Mouse (Mus musculus) heart, postnatal 14 days (tissue): ENCODE results near the gene Pkig. TPM values are rescaled to one million over a fixed set of nuclear protein-coding genes. Genes with fewer than 3 reads are reported as not detected.
"Not testable (repeated sequence)": the region's sequence is repeated elsewhere in the genome, so short reads cannot be mapped to it uniquely, and the experiment has no call there.

Source experiments
- DNase-seq, 2 experiments: peaks; one replicate each; pipeline ENCODE4 v3.0.0; 2021 to 2022
- intact Hi-C: fragments of 180-260 bp; cut with DNase I; formaldehyde crosslinking; loops from one replicate; pipeline ENCODE4 v1.15.1; 2025
- long read RNA-seq, 2 experiments: library from polyadenylated mRNA; stranded (forward); transcript quantifications; one replicate each; pipeline ENCODE4 v2.0.0; 2021
- total RNA-seq, 2 experiments: library from RNA; stranded (reverse); gene quantifications; 2 replicates each; pipeline ENCODE4 v1.2.3; 2021

The Pkig gene
- total RNA-seq = 100 to 1,000 TPM; 183 to 188 TPM
- long read RNA-seq, experiment 1, transcript Pkig-204 (4 exons, 762 nt) = minor isoform, 126 of 439 reads
- long read RNA-seq, experiment 1, transcript Pkig-201 (4 exons, 1,036 nt) = major isoform, 176 of 439 reads
- long read RNA-seq, experiment 1, transcript Pkig-209 (3 exons, 983 nt) = minor isoform, 8 of 439 reads
- long read RNA-seq, experiment 1, transcript Pkig-203 (4 exons, 1,059 nt) = minor isoform, 47 of 439 reads
- long read RNA-seq, experiment 1, partial matches to known transcripts = 40 of 439 reads
- long read RNA-seq, experiment 1, other reads (novel, unspliced or antisense) = 30 of 439 reads
- long read RNA-seq, experiment 2, transcript Pkig-201 (4 exons, 1,036 nt) = major isoform, 159 of 329 reads
- long read RNA-seq, experiment 2, transcript Pkig-204 (4 exons, 762 nt) = minor isoform, 94 of 329 reads
- long read RNA-seq, experiment 2, transcript Pkig-203 (4 exons, 1,059 nt) = minor isoform, 30 of 329 reads
- long read RNA-seq, experiment 2, transcript Pkig-202 (5 exons, 640 nt) = minor isoform, 9 of 329 reads
- long read RNA-seq, experiment 2, partial matches to known transcripts = 18 of 329 reads
- long read RNA-seq, experiment 2, other reads (novel, unspliced or antisense) = 11 of 329 reads

- DNase-seq = peak; percentile 91 to 93
- intact Hi-C loops = loop anchor here (2.0 to 5.0 kb wide), 3 partner anchors 34 to 61 kb away; no protein-coding TSS in a partner anchor
These were observed at the start of gene Pkig for GRCm38 (mm10) chr2:163657975-163658886. Pkig (plus strand) TSS chr2:163658386.

- DNase-seq = peak in 1 of 2 experiments; percentile 28
- intact Hi-C loops = loop anchor here (10.0 kb wide), 1 partner anchor 175 kb away; no protein-coding TSS in a partner anchor
These were observed 48.8 kb upstream of the Pkig start for GRCm38 (mm10) chr2:163609281-163609975.

DNA sequence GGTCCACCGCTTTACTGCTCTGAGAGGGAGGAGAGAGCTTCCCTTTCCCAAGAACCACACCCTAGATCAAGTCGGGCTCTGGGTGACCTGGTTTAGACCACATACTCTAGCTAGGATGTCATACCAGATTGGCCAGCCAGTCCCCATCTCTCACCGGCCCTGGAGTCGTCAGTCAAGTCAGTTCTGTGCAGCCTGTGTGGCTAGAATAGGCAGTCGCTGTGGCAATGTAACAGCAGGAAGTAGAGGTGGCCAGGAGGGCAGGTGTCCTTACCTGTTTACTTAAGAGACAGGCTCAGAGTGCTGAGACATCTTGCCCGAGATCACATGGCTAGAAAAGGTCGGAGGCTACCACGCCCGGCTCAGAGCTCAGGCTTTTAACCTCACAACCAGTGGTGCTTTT is 47.0 kb upstream of the Pkig start:
- intact Hi-C loops = loop anchor here (2.0 kb wide), 1 partner anchor 14 kb away; no protein-coding TSS in a partner anchor
- DNase-seq = no peak

- intact Hi-C loops = no loop called here
- DNase-seq = no peak
These were observed 45.0 kb upstream of the Pkig start for GRCm38 (mm10) chr2:163613206-163613605.

DNA sequence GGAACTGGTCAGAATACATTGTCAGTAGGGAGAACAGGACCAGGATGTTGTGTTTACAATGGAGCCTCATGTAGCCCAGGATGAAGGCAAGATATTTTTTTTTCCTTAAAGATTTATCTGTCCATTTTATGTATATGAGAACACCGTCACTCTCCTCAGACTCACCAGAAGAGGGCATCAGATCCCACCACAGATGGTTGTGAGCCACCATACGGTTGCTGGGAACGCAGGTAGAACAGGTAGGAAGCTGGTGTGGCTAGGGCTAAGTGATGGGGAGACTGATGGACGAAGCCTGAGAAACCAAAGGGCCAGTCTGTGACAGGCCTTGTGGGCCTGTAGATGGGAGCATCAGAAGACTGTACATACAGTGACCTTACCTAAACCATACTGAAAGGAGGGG is 44.2 kb upstream of the Pkig start:
- intact Hi-C loops = no loop called here
- DNase-seq = no peak

DNA sequence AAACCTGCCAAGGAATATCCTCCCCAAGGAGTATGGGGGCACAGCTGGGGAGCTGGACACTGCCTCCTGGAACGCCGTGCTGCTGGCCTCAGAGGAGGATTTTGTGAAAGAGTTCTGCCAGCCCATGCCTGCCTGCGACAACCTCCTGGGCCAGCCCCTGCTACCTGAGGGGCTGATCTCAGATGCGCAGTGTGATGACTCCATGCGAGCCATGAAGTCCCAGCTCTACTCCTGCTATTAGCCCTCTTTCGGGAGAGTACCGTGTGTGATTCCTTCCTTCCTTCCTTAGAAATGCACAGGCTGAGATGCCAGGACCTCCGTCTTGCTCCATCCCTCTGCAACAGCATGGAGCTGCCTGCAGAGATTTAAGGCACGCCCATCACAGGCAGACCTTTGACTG is 42.8 kb upstream of the Pkig start:
- intact Hi-C loops = no loop called here
- DNase-seq = no peak

GRCm38 (mm10) chr2:163615906-163616651 is 42.1 kb upstream of the Pkig start:
- intact Hi-C loops = no loop called here
- no peak for DNase-seq

GRCm38 (mm10) chr2:163616652-163617227 is 41.4 kb upstream of the Pkig start:
- DNase-seq = no peak

DNA sequence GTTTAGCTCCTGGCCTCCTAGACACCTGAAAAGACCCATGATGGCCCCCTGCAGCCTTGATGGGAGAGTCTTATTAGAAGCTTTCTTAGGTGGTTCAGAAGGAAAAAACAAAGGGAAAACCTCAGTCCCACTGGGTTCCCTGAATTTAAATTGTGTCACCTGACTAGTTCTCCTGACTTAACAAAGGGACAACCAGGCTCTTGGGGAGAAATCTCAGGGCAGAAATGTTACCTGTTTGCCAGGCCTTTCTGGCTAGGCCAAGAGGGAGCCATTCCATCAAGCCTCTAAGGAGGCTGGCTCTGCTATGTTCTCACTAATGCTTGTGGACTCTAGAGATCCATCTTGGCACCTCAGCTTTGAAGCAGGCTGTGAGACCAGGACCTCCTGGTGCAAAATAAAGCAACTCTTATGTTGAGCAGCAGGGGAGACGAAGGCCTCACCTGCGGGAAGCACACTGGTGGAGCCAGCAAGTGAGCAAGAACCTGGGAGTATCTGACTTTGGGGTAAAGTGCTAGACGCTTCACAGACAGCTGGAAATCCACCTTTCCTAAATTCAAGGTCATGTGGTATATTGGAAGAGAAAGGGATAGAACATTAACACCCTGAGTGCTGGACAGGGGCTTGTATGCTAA is 40.8 kb upstream of the Pkig start:
- no peak for DNase-seq
- intact Hi-C loops = no loop called here

More at GRCm38 (mm10) chr2:163616652-163617227, 41.4 kb upstream of the Pkig start:
- intact Hi-C loops = no loop called here

GRCm38 (mm10) chr2:163617874-163618273 is 40.3 kb upstream of the Pkig start:
- intact Hi-C loops = no loop called here

GRCm38 (mm10) chr2:163620451-163620850 is 37.7 kb upstream of the Pkig start:
- DNase-seq = no peak
- intact Hi-C loops = no loop called here

More at GRCm38 (mm10) chr2:163617874-163618273, 40.3 kb upstream of the Pkig start:
- DNase-seq = no peak

- intact Hi-C loops = loop anchor here (1.0 kb wide), 1 partner anchor 18 kb away; no protein-coding TSS in a partner anchor
- DNase-seq = not testable (repeated sequence)
These were observed 36.8 kb upstream of the Pkig start for GRCm38 (mm10) chr2:163621401-163621800.

DNA sequence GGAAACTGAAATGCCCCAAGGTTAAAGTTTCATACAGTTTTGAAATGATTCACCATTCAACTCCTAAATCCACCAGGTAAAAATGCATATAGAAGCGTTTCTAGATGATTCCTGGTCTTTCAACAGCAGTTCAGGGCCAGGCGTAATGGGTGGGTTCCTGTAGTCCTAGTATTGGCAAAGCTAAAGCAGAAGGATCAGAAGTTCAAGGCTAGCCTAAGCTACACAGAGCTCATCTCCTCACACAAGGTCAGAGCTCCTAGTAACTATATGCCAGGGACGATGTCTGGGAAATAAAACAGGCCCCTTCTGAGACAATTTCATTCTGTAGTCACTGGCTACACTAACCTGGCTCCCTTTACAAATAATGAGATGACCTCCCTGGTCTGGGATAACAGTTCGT is 27.0 kb upstream of the Pkig start:
- no peak for DNase-seq
- intact Hi-C loops = no loop called here

GRCm38 (mm10) chr2:163631715-163632114 is 26.5 kb upstream of the Pkig start:
- intact Hi-C loops = no loop called here
- no peak for DNase-seq

- DNase-seq = no peak
- intact Hi-C loops = no loop called here
These were observed 24.0 kb upstream of the Pkig start for GRCm38 (mm10) chr2:163634211-163634610.

DNA sequence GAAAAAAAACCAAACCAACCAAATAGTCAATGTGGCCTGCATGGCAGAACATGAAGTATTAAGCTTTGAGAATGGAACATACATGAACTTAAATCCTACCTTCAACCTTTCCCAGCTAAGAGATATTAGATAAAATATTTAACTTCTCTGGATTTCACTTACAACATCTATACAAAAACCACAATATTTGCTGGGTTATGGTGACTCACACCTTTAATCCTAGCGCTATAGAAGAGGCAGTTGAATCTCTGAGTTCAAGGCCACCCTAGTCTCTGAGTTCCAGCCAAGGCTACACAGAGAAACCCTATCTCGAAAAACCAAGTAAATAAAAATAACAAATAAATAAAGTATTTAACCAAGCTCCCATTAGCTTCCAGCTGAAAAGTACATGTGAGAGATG is 22.1 kb upstream of the Pkig start:
- intact Hi-C loops = loop anchor here (5.0 kb wide), 1 partner anchor 34 kb away; the partner anchor contains the start of gene Ttpal
- DNase-seq = no peak

- no peak for DNase-seq
- intact Hi-C loops = loop anchor here (5.0 kb wide), 1 partner anchor 35 kb away; the partner anchor contains the start of gene Ttpal
These were observed 20.4 kb upstream of the Pkig start for GRCm38 (mm10) chr2:163637655-163638266.

DNA sequence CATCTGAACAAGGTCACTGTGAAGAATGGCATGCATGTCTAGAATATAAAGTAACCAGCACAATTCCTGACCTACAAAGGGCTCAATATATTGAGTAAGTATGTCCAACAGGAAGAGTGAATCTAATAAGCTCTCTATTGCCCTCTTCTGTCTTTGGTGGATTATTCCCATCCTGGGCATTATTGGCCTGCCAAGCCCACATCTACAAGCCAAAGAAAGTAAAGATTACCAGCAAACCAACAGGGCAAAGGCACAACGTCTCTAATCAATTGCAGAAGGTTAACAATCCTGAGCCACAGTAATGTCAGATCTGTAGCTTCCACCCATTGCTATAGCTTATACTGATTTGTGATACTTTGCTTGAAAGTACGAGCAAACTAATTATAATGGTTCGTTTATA is 17.7 kb upstream of the Pkig start:
- DNase-seq = no peak
- intact Hi-C loops = loop anchor here (10.0 kb wide), 1 partner anchor 144 kb away; no protein-coding TSS in a partner anchor
